Mouse (Mus musculus): ENCODE results near the gene Pgpep1l.

The Pgpep1l gene

GRCm38 (mm10) chr7:68210417-68210816 is 53.6 kb downstream of the Pgpep1l start:
- DNase-seq: no peak

- DNase-seq: no peak
Observed at GRCm38 (mm10) chr7:68209039-68209438, 55.0 kb downstream of the Pgpep1l start.

- no peak for DNase-seq
Observed at GRCm38 (mm10) chr7:68205776-68206427, 58.1 kb downstream of the Pgpep1l start.

DNA sequence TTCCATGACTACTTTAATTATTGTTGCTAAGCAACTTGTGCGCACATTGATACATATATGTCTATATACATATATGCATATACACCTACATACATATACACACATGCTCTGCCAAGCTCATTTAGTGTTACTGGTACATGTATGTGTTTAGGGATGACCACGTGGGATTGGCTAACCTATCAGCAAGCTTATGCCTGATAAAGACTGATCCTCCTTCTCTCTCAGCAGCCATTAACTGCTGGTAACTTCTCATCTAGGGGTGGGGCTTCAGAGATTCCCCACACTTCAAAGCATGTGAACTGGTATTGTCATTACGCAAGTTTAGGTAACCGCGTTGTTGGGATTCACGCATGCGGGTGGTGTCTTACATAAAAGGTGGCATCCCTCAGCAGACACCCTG is 64.4 kb downstream of the Pgpep1l start:
- no peak for DNase-seq

GRCm38 (mm10) chr7:68193958-68194695 is 69.9 kb downstream of the Pgpep1l start:
- no peak for DNase-seq

DNA sequence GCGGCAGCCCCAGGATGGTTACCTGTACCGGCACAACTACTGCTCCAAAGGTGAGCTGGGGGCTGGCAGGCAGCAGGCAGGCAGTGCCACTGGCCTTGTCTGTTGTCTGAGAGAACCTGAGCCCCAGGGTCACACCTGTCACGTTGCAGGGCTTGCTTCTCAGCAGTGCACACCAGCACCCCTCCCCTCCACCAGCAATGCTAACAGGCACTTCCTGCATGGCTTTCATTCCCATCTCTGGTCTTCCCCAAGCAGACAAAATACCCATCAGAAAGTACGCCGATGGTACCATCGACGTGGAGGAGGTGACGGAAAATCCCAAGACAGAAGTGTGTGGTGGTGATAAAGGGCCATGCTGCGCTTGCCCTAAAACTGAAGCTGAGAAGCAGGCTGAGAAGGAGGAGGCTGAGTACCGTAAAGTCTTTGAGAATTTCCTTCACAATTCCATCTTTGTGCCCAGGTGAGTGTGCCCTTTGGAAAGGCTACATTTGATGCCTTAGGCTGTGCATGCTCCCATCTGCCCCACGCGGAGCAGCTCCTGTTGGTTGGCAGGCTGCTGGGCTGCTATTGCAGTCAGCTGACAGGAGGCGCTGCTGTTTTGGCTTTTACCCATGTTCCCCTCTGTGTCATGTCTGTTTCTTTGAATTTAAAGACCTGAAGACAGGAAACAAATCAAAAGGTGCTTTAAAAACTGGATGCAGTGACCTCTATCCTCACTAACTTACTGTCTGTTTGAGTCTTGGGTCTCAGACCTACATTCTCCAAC is 74.2 kb downstream of the Pgpep1l start:
- DNase-seq: no peak

DNA sequence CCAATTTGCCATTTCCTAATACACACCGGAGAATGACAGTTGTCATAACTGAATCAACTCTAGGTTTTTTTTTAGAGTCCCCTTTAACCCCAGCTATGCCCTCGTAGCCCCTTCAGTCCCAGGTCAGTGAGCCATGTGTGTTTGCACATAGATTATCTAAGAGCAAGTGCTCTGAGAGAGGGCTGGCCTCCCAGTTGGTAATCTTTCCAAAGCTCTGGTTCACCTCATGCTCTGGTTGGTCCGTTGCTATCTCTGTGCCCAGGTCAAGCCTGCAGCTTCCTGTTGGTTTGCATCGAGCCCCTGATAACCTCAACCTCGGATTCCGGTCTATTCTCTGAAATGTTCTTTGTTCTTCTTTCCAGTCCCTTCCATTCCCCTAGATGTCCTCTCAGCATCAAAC is 74.8 kb downstream of the Pgpep1l start:
- DNase-seq: no peak

Measured in cerebellum, adult 8-10 months (tissue).